Mouse (Mus musculus): Measurements from ENCODE around the gene Myh2.

Myh2 gene

DNA sequence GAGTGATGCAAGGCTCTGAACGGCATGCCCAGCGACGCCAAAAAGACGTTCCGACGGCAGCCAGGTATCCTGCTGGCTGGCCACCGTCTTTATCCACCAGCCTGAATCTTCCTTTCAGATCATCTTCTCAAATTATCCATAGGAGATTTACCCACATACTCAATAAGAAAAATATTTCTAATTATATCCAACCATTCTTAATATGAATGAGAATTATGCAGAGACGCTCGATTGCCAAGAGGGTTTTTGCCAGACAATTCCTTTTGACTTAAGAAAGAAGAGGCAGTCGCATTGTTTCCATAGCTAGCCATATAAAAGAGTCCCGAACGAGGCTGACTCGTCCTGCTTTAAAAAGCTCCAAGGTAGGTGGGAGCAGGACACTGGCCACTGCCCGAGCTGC is at the start of gene Myh2:
Gene Myh2, plus strand, starts transcription at position 301 of the 400 bp plus-strand sequence.
- in situ Hi-C loops (cut with MboI, MseI) = no loop called here

- in situ Hi-C loops (cut with MboI, MseI) = no loop called here
Observed at GRCm38 (mm10) chr11:67124943-67125342, 45.9 kb upstream of the Myh2 start.

DNA sequence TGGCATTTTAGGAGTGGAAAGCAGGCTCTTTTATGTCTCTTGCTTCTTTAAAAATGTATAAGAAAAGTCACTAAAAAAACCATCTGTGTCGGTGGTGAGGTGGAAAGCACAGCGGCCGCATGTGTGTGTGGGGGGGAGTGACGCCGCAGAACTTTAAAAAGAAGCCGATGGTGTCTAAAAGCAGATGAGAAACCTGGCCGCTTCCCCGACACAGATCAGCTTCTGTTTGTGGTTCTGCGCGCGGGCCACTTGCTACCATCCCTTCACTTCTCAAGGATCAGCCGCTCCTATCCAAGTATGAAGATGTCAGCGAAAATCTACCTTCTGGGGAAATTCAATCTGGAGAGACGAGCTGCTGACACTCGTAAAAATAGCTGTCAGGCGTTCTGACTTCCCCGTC is 45.5 kb upstream of the Myh2 start:
- in situ Hi-C loops (cut with MboI, MseI) = no loop called here

- in situ Hi-C loops (cut with MboI, MseI) = no loop called here
Observed at GRCm38 (mm10) chr11:67133526-67133925, 37.3 kb upstream of the Myh2 start.

DNA sequence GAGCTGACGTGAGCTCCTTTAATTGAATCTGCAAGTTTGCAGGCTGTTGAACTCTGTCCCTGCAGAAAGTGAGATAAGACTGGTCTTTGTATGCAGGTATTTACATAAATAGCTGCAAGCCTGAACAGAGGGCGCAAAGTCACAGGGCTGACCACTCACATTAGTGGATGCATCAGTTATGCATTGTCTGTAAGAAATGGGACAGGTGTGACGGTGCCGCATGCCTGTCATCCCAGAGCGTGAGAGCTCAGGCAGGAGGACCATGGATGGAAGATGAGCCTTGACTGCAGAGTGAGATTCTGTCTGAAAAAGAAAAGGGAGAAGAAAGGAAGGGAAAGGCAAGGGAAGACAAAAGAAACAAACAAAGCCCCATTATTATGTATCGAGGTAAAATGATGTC is 36.2 kb upstream of the Myh2 start:
- in situ Hi-C loops (cut with MboI, MseI) = no loop called here

DNA sequence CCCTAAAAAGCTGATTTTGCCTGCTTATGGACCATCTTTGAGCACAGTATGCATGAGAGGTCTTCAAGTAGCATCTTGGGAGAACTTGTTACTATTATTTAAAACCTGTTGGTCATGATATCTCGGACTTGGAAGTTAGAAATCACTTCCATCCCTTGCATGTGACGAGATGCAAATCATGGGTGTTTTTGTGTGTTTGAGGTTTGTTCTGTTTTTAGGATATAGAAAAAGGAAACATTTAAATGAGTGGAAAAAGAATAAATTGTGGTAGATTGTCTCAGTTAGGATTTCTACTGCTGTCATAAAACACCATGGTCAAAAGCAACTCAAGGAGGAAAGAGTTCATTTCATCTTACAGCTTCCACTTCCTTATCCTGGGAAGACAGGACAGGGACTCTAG is 35.3 kb upstream of the Myh2 start:
- in situ Hi-C loops (cut with MboI, MseI) = no loop called here

- in situ Hi-C loops (cut with MboI, MseI) = no loop called here
Observed at GRCm38 (mm10) chr11:67139556-67139955, 31.3 kb upstream of the Myh2 start.

DNA sequence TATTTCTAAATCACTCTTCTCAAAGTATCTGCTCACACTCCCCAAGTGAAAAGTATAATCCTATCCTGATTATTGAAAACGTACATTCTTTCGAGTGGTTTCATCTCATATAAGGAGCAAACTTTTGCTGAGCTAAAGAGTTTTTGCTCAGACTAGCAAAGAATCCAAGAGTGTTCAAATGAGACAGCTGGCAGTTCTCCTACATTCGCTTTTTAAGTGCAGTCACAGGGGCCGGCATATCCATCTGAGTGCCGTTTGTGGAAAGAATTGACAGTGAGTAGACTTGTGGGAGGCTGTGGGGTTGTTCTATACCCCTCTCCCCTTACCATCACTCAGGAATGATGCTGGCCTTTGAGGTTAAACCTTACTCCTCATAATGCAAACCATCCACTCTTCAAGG is 30.7 kb upstream of the Myh2 start:
- in situ Hi-C loops (cut with MboI, MseI) = no loop called here

DNA sequence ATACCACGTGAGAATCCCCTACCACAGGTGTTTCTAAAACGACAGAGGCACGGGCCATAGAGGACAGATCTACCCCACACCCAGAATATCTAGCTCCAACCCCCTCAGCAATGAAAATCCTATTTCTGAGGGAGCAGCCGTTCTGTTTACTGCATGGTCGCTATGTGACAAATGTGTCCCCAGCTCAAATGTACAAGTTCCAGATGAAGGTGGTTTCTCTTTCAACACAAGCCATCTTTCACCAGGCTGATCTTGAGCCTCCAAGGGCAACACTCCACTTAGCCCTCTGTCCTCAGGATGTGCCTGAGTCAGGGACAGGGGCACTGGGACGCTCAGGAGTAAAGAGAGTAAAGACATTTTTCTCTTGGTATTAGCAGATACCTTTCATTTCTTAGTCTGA is 29.8 kb upstream of the Myh2 start:
- in situ Hi-C loops (cut with MboI, MseI) = no loop called here

DNA sequence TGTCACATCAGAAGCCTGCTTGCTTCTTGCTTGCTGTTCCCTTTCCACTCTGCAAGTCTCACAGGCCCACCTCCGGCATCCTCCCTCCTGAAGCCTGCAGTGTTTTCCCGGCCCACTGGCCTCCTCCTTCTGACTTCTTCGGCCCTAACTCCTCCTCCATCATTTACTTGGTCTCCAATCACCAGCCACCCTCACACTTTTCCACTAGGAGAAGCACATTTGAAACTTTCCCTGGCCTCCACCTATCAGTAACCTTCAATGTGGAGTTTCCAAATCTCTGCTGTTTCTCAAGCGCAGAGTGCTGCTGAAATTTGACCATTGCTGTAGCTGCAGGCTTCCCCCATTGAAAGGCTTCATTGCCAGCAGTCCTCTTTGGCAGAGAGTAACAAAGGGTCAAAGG is 28.8 kb upstream of the Myh2 start:
- in situ Hi-C loops (cut with MboI, MseI) = no loop called here

DNA sequence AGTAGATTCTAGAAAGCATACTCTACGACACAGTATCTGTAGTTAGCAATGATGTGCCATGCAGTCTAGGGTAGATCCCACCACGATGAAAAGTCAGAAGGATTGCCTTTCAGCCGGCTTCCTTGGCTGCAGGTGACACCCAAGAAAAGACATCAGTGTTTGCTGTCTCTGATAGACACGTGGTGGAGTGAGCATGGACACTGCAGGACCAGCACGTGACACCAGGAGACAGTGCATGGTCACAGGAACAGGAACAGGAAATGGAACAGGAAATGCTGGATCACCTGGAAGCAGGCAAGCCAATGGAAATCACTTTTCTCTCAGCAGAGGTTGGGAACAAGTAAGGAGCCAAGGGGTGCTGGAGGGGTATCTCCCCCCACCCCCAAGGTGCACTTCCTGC is 27.8 kb upstream of the Myh2 start:
- in situ Hi-C loops (cut with MboI, MseI) = no loop called here

- in situ Hi-C loops (cut with MboI, MseI) = no loop called here
Observed at GRCm38 (mm10) chr11:67143863-67144498, 26.8 kb upstream of the Myh2 start.

- in situ Hi-C loops (cut with MboI, MseI) = no loop called here
Observed at GRCm38 (mm10) chr11:67144559-67145265, 26.1 kb upstream of the Myh2 start.

DNA sequence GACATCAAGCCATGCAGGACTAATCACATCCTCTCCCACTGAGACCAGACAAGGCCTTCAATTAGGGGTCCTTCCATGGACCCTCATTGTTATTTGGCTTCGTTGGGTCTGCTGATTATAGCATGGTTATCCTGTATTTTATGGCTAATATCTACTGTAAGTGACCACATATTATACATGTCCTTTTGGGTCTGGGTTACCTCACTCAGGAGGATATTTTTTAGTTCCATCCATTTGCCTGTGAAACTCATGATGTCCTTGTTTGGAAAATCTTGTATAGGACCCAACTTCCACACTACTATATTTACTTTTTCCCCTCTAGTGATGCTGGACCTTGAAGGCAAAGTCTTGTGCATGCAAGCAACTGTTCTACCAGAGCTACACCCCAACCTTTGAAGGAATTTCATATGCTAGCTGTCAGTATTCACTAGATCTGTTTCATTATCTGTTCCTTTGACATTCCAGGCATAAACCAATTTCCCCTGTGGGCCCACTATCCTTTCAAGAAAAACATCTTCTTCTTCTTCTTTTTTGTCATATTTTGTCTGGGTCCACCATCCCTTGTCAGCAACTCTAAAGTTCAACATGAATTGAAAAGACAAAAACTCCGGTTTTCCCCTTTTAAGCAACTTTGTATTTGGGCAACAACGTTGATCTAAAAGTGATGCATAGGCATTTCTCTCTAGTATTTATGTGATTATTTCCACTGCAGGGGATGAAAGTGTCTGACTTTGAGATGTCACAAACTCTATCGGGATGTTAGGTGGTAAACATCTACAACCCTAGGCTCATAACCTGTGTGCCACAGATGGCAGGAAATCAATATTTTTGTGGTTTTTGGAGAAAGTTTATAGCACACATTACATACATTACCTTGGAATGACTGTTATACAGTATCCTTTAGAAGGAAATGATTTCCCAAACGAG is 25.1 kb upstream of the Myh2 start:
- in situ Hi-C loops (cut with MboI, MseI) = no loop called here

GRCm38 (mm10) chr11:67146409-67147282 is 24.2 kb upstream of the Myh2 start:
- in situ Hi-C loops (cut with MboI, MseI) = no loop called here

GRCm38 (mm10) chr11:67147283-67147921 is 23.4 kb upstream of the Myh2 start:
- in situ Hi-C loops (cut with MboI, MseI) = no loop called here

- in situ Hi-C loops (cut with MboI, MseI) = no loop called here
Observed at GRCm38 (mm10) chr11:67148286-67149012, 22.4 kb upstream of the Myh2 start.

- in situ Hi-C loops (cut with MboI, MseI) = loop anchor here (10.0 kb wide), 1 partner anchor 1515 kb away; no protein-coding TSS in a partner anchor
Observed at GRCm38 (mm10) chr11:67150237-67150636, 20.6 kb upstream of the Myh2 start.

DNA sequence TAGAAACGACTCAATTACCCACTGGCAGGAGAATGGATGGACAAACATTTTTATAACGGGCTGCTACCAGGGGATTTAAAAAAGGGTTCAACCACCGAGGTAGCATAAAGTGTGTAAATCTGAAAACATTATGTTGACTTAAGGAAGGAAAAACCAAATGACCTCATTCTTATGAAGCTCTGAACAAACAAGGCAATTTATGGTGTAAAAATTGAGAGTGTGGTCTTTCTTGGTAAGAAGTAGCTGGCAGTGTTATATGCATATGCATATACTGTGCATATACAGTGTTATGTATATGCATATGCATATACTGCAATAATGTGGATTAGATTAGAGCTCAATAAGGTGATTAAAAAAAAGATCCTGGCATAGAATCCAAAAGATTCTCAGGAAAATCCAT is 19.7 kb upstream of the Myh2 start:
- in situ Hi-C loops (cut with MboI, MseI) = loop anchor here (10.0 kb wide), 1 partner anchor 1516 kb away; no protein-coding TSS in a partner anchor

All from regulatory T cell (primary cell).